Mouse (Mus musculus): ENCODE measurements at regions not wholly inside any gene's neighbourhood (a gene's known extent, or its start where the extent isn't known, plus 50 kb on each side); places are given as distances from the start of the nearest gene placed in this dataset.
A peak's percentile ranks its signal among the peaks of the same experiment; 100 is the strongest.

GRCm38 (mm10) chr2:149467801-149468200 is 62.9 kb downstream of the Cst10 start:
- DNase-seq = no peak

DNA sequence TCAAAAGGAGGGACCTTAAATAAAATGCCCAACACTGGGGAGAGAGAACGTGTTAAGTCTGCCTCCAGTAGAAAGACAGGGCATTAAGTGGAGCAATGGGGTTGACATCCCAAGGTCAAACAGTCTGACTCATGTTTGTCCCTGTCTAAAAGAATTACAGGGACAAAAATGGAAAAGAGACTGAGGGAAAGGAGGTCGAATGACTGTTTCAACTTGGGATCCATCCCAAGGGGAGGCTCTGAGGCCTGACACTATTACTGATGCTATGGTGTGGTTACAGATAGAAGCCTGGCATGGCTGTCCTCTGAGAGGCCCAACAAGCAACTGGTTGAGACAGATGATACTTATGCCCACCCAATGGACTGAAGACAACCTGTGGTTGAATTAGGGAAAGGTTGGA is 67.6 kb downstream of the Cst10 start:
- no peak for DNase-seq

- no peak for DNase-seq
These were observed 88.6 kb downstream of the Cst10 start for GRCm38 (mm10) chr2:149493280-149493988.

DNA sequence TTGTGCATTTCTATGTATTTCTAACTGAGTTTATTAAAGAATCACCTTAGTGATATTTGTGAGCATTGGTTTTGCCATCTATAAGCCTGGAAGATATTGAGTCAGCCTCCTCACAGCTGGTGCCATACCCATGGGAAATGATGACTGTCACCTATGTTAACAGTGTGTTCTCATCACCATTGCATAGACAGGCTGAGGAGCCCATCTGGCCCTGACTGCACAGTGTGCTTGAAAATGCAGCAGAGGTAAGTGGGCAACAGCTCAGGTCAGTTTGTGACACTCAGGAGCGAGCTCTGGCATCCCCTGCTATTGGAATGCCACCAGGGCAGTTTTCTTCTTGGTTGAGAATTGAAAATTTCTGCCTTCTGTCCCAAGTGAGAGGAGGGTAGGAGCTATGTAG is 108.0 kb downstream of the Cst10 start:
- DNase-seq = no peak

GRCm38 (mm10) chr2:149524424-149524823 is 119.6 kb downstream of the Cst10 start:
- DNase-seq = no peak

GRCm38 (mm10) chr2:149542837-149543236 is 138.0 kb downstream of the Cst10 start:
- DNase-seq = peak in 1 of 2 experiments; percentile 6

DNA sequence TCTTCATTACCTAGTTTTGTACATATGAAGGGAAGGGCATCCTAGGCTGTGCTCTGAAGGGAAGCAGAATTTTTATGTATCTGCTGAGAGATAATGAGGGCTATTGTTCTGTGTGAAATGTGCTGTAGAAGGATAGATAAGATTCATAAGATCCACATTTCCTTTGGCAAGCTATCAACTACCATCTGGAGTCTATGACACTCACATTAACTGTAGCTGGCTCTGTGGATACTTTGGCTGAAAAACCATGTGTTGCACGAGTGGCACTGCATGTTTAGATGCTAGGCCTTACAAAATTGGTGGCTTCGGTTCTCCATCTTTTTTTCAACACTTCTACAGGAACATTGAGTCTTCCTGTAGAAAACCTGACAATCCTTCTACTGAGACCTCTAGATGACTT is 140.9 kb downstream of the Cst10 start:
- no peak for DNase-seq

GRCm38 (mm10) chr2:149546639-149547200 is 141.9 kb downstream of the Cst10 start:
- DNase-seq = no peak

- no peak for DNase-seq
These were observed 150.4 kb downstream of the Cst10 start for GRCm38 (mm10) chr2:149555209-149555608.

- no peak for DNase-seq
These were observed 168.9 kb downstream of the Cst10 start for GRCm38 (mm10) chr2:149573773-149574172.

DNA sequence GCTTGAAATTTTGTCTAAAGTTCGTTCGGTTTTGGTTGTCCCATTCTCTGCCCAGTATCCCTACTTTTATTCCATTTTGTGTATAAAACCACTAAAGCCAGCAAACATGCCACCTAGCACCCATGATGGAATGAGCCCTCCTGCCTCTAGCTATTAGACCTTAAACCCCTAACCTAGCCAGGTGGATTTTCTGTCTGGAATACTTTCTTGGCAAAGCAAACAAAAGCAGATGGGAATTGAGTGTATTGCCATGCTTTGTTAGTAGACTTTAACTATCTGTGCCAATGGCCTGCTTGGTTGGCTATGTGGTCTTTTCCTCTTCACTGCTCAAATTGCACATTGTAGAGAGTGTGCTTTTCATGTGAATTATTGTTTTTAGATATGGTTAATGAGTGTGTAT is 197.7 kb downstream of the Cst10 start:
- DNase-seq = no peak

- DNase-seq = no peak
These were observed 208.5 kb downstream of the Cst10 start for GRCm38 (mm10) chr2:149613381-149613780.

GRCm38 (mm10) chr2:149614078-149614939 is 209.5 kb downstream of the Cst10 start:
- no peak for DNase-seq

DNA sequence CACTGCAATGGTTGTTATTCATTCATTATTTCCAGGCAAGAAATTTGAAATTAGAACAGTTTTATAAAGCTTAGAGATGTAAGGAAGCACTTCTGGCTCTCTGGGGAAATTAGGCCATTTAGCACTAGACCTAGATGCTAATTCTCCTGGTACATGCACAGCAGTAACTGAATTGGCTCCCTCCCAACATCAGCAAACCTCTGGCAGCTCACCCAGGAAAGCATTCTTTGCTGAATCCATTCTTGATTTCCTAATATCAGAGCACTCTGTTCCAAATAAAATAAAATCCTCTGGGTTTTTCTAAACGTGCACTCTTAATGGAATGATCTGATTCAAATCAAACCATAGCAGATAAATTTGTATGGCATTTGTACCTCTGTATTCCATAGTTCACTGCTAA is 203.4 kb upstream of the Syndig1 start:
- DNase-seq = peak in 1 of 2 experiments; percentile 2

GRCm38 (mm10) chr2:149641207-149641606 is 187.8 kb upstream of the Syndig1 start:
- no peak for DNase-seq

GRCm38 (mm10) chr2:149651829-149652228 is 177.2 kb upstream of the Syndig1 start:
- DNase-seq = no peak

DNA sequence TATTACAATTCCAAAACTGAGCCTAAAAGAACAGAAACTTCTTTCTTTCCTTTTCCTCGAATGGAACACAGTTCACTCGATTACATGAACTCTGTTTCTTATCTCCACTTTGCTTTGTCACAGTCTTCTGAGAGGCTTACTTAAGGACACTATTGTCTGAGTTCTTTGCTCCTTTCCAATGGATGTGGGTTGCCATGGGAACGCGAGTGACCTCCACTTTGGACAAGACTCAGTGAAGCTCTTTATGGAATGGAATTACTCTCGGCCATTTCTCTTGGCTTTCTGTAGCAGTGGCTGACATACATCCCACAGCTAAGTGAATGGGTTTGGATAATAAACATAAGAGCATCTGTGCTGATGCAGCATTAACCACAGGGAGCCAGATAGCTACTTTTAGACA is 167.9 kb upstream of the Syndig1 start:
- DNase-seq = no peak

- no peak for DNase-seq
These were observed 164.6 kb upstream of the Syndig1 start for GRCm38 (mm10) chr2:149664377-149664776.

DNA sequence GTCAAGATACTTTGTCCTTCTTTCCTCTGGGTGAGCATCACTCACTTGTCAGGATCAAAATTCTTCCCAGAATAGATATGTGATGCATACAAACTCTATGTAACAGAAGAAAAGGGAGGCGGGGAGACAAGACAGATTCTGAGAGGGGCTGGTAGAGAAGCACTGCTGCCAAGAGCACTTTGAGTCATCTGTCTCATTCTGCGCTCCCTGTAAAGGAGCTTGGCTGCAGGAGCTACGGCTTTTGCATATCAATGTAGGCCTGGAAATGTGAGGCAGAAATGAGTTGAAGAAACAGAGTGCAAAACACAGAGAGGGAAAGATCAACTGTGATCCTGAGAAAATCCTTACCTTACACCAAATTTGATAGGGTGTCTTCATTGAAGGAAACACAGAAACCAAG is 162.6 kb upstream of the Syndig1 start:
- DNase-seq = peak; percentile 13 to 16

- no peak for DNase-seq
These were observed 157.1 kb upstream of the Syndig1 start for GRCm38 (mm10) chr2:149671870-149672269.

DNA sequence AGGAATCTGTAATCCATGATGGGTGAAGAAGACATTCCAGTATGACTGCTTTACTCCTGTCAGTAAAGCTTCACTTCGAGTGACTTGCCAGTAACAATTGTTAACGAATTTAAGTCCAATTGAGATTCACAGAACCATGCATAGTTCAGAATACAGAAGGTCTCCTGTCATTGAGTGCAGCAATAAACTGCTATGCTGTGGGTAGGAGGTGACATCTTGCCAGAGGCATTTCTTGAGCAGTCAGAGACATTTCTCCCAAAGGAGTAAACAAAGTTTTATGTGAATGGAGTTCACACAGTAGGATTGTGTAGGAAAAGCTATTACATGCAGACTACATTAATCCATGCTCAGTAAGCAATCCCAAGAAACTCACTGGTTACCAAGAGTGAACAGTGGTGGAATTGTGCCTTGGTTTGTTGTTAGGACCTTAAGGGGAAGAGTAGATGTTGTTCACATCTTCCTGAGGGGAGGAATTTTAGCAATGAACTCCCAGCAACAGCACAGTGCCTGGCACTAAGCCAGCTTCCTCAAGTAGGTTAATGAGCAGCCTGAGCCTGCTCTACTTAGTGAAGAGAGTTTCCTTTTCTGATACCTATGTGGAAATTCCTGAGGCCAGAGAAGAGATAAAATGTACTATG is 149.1 kb upstream of the Syndig1 start:
- no peak for DNase-seq

DNA sequence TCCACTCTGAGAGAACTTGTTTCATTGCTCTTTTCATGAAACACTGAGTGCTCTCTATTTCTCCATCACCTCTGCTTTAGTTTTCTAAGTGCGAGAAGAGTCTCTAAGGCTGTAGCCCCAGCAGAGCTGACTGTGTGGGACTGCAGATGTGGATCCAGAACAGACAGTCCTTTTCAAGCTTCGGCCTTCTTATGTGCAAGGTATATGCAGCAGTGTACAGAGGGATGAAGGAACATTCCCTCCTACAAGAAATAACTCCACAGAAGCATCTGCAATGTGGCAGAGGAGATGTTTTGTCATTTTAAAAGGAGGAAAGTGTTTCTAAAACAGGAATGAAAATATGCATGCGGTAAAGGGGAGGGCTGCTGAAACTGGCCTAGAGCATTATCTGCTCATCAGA is 106.7 kb upstream of the Syndig1 start:
- DNase-seq = no peak

- no peak for DNase-seq
These were observed 104.7 kb upstream of the Syndig1 start for GRCm38 (mm10) chr2:149724279-149724678.
